8 mouse cellular contexts compared by ENCODE assay signal in the genomic region with DNA sequence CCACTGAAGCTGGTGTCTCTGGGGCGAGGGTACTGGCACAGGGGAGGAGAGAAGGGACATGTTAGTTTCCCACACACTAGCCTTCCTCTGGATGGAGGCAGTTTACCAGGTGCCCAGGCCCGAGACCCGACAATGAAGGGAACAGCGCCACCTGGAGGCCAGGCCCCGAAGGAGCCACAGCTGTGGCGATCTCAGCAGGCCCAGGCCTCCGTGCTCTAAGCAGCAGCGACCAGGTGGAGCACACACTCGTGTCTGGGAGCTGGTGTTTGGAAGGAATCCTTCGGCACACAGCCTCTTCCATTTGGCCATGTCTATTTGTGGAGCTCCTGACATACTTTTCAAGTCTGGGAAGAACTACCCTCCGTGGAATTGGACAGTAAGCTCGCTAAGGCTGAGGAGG. TPM values are rescaled to one million over a fixed set of nuclear protein-coding genes. Genes with fewer than 3 reads are reported as not detected.
DNase-seq lines count a peak whose midpoint lies in the region; ATAC-seq and TF ChIP-seq lines count a peak whose summit lies in the region.
"Had no signal": no experiment of that assay in that cellular context is flagged by ENCODE, and none has a peak within 500 bp of the region (broad histone marks: within the 10 kb centered on the region; RNA-seq: fewer than 3 reads in every experiment).

No protein-coding gene starts in this region.

- ATAC-seq in megakaryocyte progenitor cell, adult 5-6 weeks (replicated peaks; ENCODE audit: poor library complexity) = peak; percentile 90

- DNase-seq in CH12.LX (ENCODE audit: extremely low read depth) = peak; percentile 68
- peak; percentile 72 for DNase-seq in T-cell, adult 2 months (ENCODE audit: low spot score)
- DNase-seq in cerebellum, postnatal 4 days (ENCODE audit: low spot score in 2 of 2) = peak; percentile 48 to 77
- peak; percentile 49 for DNase-seq in heart, adult 8-10 months (ENCODE audit: low spot score)
- DNase-seq in left cerebral cortex, adult 11 months (ENCODE audit: low spot score) = peak; percentile 67
- peak; percentile 52 to 74 for DNase-seq in spleen, adult 18-20 months

- peak; percentile 78 to 83 for TF ChIP-seq CTCF in CH12.LX (conservative IDR thresholded peaks at IDR 0.05 in 1 of 2, IDR thresholded peaks at IDR 0.05 in 1 of 2; ENCODE audit: low read depth in 2 of 2, low read length in 2 of 2)

- no peak overlapping the region for H3K4me2 ChIP-seq in CH12.LX (ENCODE audit: insufficient read depth, low read depth, poor library complexity, severe bottlenecking)

- TF ChIP-seq POLR2A in CH12.LX (IDR thresholded peaks at IDR 0.05; ENCODE audit: low read depth, low read length) = no peak

- dilution Hi-C loops in CH12.LX (cut with MboI; ENCODE audit: extremely low pct_ligation_motif_present, extremely low pct_unique_long_range_greater_than_20kb, low sequenced_read_pairs) = no loop called here

- no peaks in the 10 kb centered on the region for H3K9me3 ChIP-seq in CH12.LX (replicated peaks; ENCODE audit: low read length)

- no peak overlapping the region for H3K27ac ChIP-seq in CH12.LX (ENCODE audit: insufficient read depth, low read depth)
- H3K27ac ChIP-seq: macrophage had no signal

- H3K9ac ChIP-seq in CH12.LX (ENCODE audit: insufficient read depth, low read depth) = no peak overlapping the region

- no peaks in the 10 kb centered on the region for H3K27me3 ChIP-seq in CH12.LX (replicated peaks)

- TF ChIP-seq EP300 in CH12.LX (IDR thresholded peaks at IDR 0.05; ENCODE audit: low read length) = no peak

- peaks cover 5 to 30% of the 10 kb centered on the region in 2 experiments for H3K4me1 ChIP-seq in CH12.LX (ENCODE audit: control insufficient read depth in 1 of 2, insufficient read depth in 2 of 2)

- in situ Hi-C loops in CH12.LX (cut with MboI; ENCODE audit: low pct_ligation_motif_present, low pct_unique_long_range_greater_than_20kb, low sequenced_read_pairs) = no loop called here

- peaks cover 48 to 98% of the 10 kb centered on the region in 2 experiments for H3K36me3 ChIP-seq in CH12.LX (replicated peaks in 1 of 2; ENCODE audit: control insufficient read depth in 1 of 2, insufficient read depth in 1 of 2, low read length in 1 of 2)

- no peaks in the 10 kb centered on the region for H3K79me2 ChIP-seq in CH12.LX (replicated peaks; ENCODE audit: control insufficient read depth, extremely low read depth, insufficient read depth, poor library complexity, severe bottlenecking)

- no peak overlapping the region for H3K4me3 ChIP-seq in CH12.LX (replicated peaks in 1 of 3; ENCODE audit: low read depth in 2 of 3, low read length in 2 of 3, poor library complexity in 1 of 3)

- TF ChIP-seq RAD21 in CH12.LX (IDR thresholded peaks at IDR 0.05; ENCODE audit: low read depth, low read length) = peak; percentile 64

TF ChIP-seq in CH12.LX, 34 proteins besides CTCF, POLR2A, EP300 and RAD21:
- TF ChIP-seq SMC3 (IDR thresholded peaks at IDR 0.05; ENCODE audit: low read depth, low read length) (peak; percentile 70), USF2 (conservative IDR thresholded peaks at IDR 0.05; ENCODE audit: low read depth, low read length) (no peak), ZNF384 (IDR thresholded peaks at IDR 0.05; ENCODE audit: low read depth, low read length) (no peak)

RNA-seq across cellular contexts. Expression of a gene that starts 8.5 kb away (rescaled TPM):
- total RNA-seq in CH12.LX (2012; rRNA removed) (198 and 208 TPM in 2 replicates), CH12.LX (2014; rRNA removed) (240 and 277 TPM in 2 replicates)
- 107 and 126 TPM in 2 replicates for polyA plus RNA-seq in CH12.LX (2012; ENCODE audit: insufficient read length, low read depth)
- total RNA-seq in heart, adult 8-10 months (2022) = 100 to 1,000 TPM; 333 to 355 (median 345) TPM
- total RNA-seq in megakaryocyte progenitor cell, adult 5-6 weeks (2015) = 134 and 138 TPM in 2 replicates
- 154 and 170 TPM in 2 replicates for total RNA-seq in megakaryocyte progenitor cell, adult 5-6 weeks (2017)

RNA-seq across cellular contexts. Expression of a gene that starts 42.4 kb away (rescaled TPM):
- total RNA-seq in CH12.LX (2012; rRNA removed) (43.4 and 65.7 TPM in 2 replicates), CH12.LX (2014; rRNA removed) (25.9 and 26.3 TPM in 2 replicates)
- polyA plus RNA-seq in CH12.LX (2012; ENCODE audit: insufficient read length, low read depth) = 49.6 and 53.9 TPM in 2 replicates
- 1 to 10 TPM; 3.7 to 9.2 (median 4.8) TPM for total RNA-seq in heart, adult 8-10 months (2022)
- total RNA-seq in megakaryocyte progenitor cell, adult 5-6 weeks (2015) = not detected in 2 replicates
- not detected in 2 replicates for total RNA-seq in megakaryocyte progenitor cell, adult 5-6 weeks (2017)
- polyA plus RNA-seq: macrophage had no signal

Comparison
In these comparisons a context has a peak if more than half of its experiments do, and no peak if none do; other contexts are left out.
1. RNA of a gene that starts 42.4 kb away (total RNA-seq): 25.9 to 65.7 TPM in CH12.LX and 3.7 to 9.2 TPM in heart, adult 8-10 months; not detected in megakaryocyte progenitor cell, adult 5-6 weeks; every median in the first group is over 4 times any median in the second.
2. Peak in every context shown above with its lines, with median percentiles within 50 percentile points of each other: DNase-seq.